Comparison of ENCODE assay signal across 7 mouse cellular contexts in genomic region chr3:121550370-121550769, GRCm38 (mm10). TPM values are rescaled to one million over a fixed set of nuclear protein-coding genes. Genes with fewer than 3 reads are reported as not detected.
DNase-seq lines count a peak whose midpoint lies in the region; ATAC-seq and TF ChIP-seq lines count a peak whose summit lies in the region.

No protein-coding gene starts in this region.

- H3K9me3 ChIP-seq in intestine, embryonic 14.5 days (ENCODE audit: control insufficient read depth, low read length), result no peaks in the 10 kb centered on the region
- no peaks in the 10 kb centered on the region for H3K9me3 ChIP-seq in intestine, embryonic 15.5 days
- H3K9me3 ChIP-seq in liver, embryonic 14.5 days (ENCODE audit: control insufficient read depth, low read length), result no peaks in the 10 kb centered on the region

- H3K4me3 ChIP-seq in intestine, embryonic 14.5 days (ENCODE audit: low read depth, low read length), result no peak overlapping the region
- no peak overlapping the region for H3K4me3 ChIP-seq in intestine, embryonic 15.5 days (replicated peaks)
- no peak overlapping the region for H3K4me3 ChIP-seq in liver, embryonic 14.5 days (ENCODE audit: insufficient read depth in 1 of 2, low read depth in 2 of 2, low read length in 2 of 2)

- peak; percentile 71 for TF ChIP-seq CTCF in liver, embryonic 14.5 days (IDR thresholded peaks at IDR 0.05; ENCODE audit: low read depth)

- no peaks in the 10 kb centered on the region for H3K36me3 ChIP-seq in intestine, embryonic 14.5 days (ENCODE audit: control insufficient read depth, insufficient read depth, low read length)
- H3K36me3 ChIP-seq in intestine, embryonic 15.5 days, result no peaks in the 10 kb centered on the region
- no peaks in the 10 kb centered on the region for H3K36me3 ChIP-seq in liver, embryonic 14.5 days (replicated peaks; ENCODE audit: control insufficient read depth, insufficient read depth, low read depth)

- no peaks in the 10 kb centered on the region for H3K27me3 ChIP-seq in intestine, embryonic 14.5 days (replicated peaks; ENCODE audit: control insufficient read depth, insufficient read depth, low read length)
- no peaks in the 10 kb centered on the region for H3K27me3 ChIP-seq in intestine, embryonic 15.5 days (replicated peaks)
- no peaks in the 10 kb centered on the region for H3K27me3 ChIP-seq in liver, embryonic 14.5 days (ENCODE audit: control insufficient read depth, insufficient read depth, low read length)

- H3K4me2 ChIP-seq in intestine, embryonic 14.5 days (ENCODE audit: low read length), result no peak overlapping the region
- H3K4me2 ChIP-seq in intestine, embryonic 15.5 days (replicated peaks), result no peak overlapping the region
- H3K4me2 ChIP-seq in liver, embryonic 14.5 days (ENCODE audit: low read depth), result no peak overlapping the region

- no peak for ATAC-seq in intestine, embryonic 14.5 days (replicated peaks; ENCODE audit: low FRiP score, low TSS enrichment, low read depth)
- no peak for ATAC-seq in intestine, embryonic 15.5 days
- no peak for ATAC-seq in liver, embryonic 14.5 days (ENCODE audit: insufficient read depth)

- peak; percentile 84 for DNase-seq in intestine, embryonic 14.5 days (ENCODE audit: low spot score)
- peak; percentile 56 for DNase-seq in urinary bladder, postnatal 25 days (ENCODE audit: low spot score)
- no peak for DNase-seq in urinary bladder, postnatal 4 days (ENCODE audit: low spot score in 2 of 2)
- DNase-seq in embryo, embryonic 10 days (ENCODE audit: low spot score), result peak; percentile 82
- no peak for DNase-seq in liver, embryonic 14.5 days (ENCODE audit: low read depth in 3 of 3, low spot score in 3 of 3)
- DNase-seq in thymus, postnatal 25 days, result peak; percentile 32

- 8% methylated on average over 1 of the region's 1 CpGs for WGBS in intestine, embryonic 14.5 days
- 10% methylated on average over 1 of the region's 1 CpGs for WGBS in intestine, embryonic 15.5 days
- 7% methylated on average over 1 of the region's 1 CpGs for WGBS in liver, embryonic 14.5 days (ENCODE audit: insufficient replicate concordance)

- no peak overlapping the region for H3K27ac ChIP-seq in intestine, embryonic 14.5 days (ENCODE audit: low read depth)
- no peak overlapping the region for H3K27ac ChIP-seq in intestine, embryonic 15.5 days
- no peak overlapping the region for H3K27ac ChIP-seq in liver, embryonic 14.5 days

- H3K4me1 ChIP-seq in intestine, embryonic 14.5 days (replicated peaks; ENCODE audit: control insufficient read depth, insufficient read depth, low read length), result no peaks in the 10 kb centered on the region; the same call in 1 of the 2 replicates
- H3K4me1 ChIP-seq in intestine, embryonic 15.5 days (replicated peaks), result no peaks in the 10 kb centered on the region
- H3K4me1 ChIP-seq in liver, embryonic 14.5 days (replicated peaks; ENCODE audit: control insufficient read depth in 2 of 2, insufficient read depth in 2 of 2, low read length in 1 of 2), result peaks cover 0 to 2% of the 10 kb centered on the region in 2 experiments; a peak in 2 of 4 replicates

- H3K9ac ChIP-seq in intestine, embryonic 14.5 days (ENCODE audit: low read length), result no peak overlapping the region
- H3K9ac ChIP-seq in intestine, embryonic 15.5 days, result no peak overlapping the region
- no peak overlapping the region for H3K9ac ChIP-seq in liver, embryonic 14.5 days (replicated peaks)

- TF ChIP-seq EP300 in liver, embryonic 14.5 days (IDR thresholded peaks at IDR 0.05; ENCODE audit: low read depth), result no peak

RNA-seq across cellular contexts. Expression of gene Slc44a3, which starts 18.2 kb away (rescaled TPM):
- 29.6 and 34.4 TPM in 2 replicates for polyA plus RNA-seq in intestine, embryonic 14.5 days (2014; fragmentation: Nextera tagmentation; extraction: Ambion mirVana)
- polyA plus RNA-seq in intestine, embryonic 15.5 days (2015; fragmentation: Nextera tagmentation; extraction: Ambion mirVana), result 42.5 and 45.3 TPM in 2 replicates
- 3.0 and 4.8 TPM in 2 replicates for polyA plus RNA-seq in liver, embryonic 14.5 days (2012; rRNA removed)
- polyA plus RNA-seq in liver, embryonic 14.5 days (2014; fragmentation: Nextera tagmentation; extraction: Ambion mirVana), result 10.7 and 11.3 TPM in 2 replicates

Comparison
In these comparisons a context has a peak if more than half of its experiments do, and no peak if none do; other contexts are left out.
1. DNase-seq: peak in intestine, embryonic 14.5 days (single experiment), urinary bladder, postnatal 25 days (single experiment), embryo, embryonic 10 days (single experiment) and thymus, postnatal 25 days (single experiment); none in urinary bladder, postnatal 4 days (0 of 2) and liver, embryonic 14.5 days (0 of 3).